Mouse (Mus musculus) T-helper 1 cell (primary cell): ENCODE results near the gene Fgfr1op.
"Not testable (repeated sequence)": the region's sequence is repeated elsewhere in the genome, so short reads cannot be mapped to it uniquely, and the experiment has no call there.

ENCODE experiments used
- in situ Hi-C: fragments of 300-600 bp; cut with MboI, MseI; formaldehyde crosslinking; loops from one replicate; pipeline ENCODE4 v1.15.1; 2025; ENCODE audit warnings: high pct_unique_total_duplicates

Gene Fgfr1op

GRCm38 (mm10) chr17:8164701-8165607 is at the start of gene Fgfr1op:
Fgfr1op (plus strand) TSS chr17:8165501.
- in situ Hi-C loops, result loop anchor here (5.0 to 25.0 kb wide), 2 partner anchors 303 to 1203 kb away; partner anchors contain the start of gene Tagap1

DNA sequence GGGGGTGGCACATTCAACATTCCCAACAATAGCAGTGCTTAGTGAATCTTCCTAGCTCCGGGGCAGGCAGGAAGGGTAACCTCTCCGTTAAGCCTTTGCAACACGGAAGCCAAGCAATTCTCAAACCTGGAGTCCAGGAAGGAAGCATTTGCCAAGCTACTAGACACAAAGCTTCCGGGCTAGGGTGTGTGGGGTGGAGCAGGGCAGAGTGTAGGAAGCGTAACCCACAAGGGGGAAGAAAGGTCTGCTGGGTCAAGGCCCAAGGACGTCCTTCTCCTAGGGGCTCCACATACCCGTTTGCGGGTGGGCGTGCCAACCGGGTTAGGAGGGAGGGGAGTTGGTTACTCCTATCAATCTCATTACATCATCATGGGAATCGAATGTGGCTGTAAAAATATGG is 48.9 kb upstream of the Fgfr1op start:
- in situ Hi-C loops, result loop anchor here (5.0 kb wide), 1 partner anchor 1104 kb away; no protein-coding TSS in a partner anchor

GRCm38 (mm10) chr17:8116928-8117327 is 48.4 kb upstream of the Fgfr1op start:
- in situ Hi-C loops, result loop anchor here (5.0 kb wide), 1 partner anchor 1105 kb away; no protein-coding TSS in a partner anchor

DNA sequence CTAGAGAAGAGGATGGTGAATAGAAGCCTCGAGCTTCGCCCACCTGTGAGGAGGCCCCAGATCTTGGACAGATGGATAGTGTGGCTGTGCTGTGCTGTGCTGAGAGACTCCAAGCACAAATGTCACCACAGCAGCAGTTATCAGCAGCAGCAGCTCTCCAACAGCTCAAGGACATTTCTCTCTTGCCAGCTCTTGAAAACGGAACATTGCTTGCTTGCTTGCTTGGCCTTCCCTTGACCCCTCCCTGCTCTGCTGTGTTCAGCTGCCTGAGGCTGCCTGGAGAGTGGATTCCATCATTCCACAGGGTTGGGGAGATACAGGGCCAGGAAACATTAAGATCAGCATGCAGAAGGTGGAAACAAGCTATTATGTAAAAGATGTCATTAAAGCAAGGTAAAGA is 42.3 kb upstream of the Fgfr1op start:
- in situ Hi-C loops, result not testable (repeated sequence)

DNA sequence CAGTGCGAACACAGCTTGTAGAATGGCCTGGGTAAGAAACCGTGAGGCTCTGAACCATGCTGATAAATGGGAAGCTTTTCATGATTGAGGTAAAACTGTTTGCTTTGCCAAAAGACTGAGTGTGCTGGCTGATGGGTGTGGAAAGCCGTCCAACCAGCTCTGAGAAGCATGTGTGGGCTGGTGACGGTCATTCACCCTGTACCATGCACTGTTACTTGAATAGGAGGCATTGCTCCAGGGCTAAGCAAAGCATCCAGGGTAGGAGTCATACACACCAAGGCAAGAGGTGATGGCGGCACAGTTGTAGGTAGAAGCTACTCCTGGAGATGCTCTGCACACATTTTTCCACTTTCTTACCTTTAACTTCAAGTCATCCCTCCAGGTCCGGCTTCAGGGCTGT is 40.7 kb upstream of the Fgfr1op start:
- in situ Hi-C loops, result not testable (repeated sequence)

DNA sequence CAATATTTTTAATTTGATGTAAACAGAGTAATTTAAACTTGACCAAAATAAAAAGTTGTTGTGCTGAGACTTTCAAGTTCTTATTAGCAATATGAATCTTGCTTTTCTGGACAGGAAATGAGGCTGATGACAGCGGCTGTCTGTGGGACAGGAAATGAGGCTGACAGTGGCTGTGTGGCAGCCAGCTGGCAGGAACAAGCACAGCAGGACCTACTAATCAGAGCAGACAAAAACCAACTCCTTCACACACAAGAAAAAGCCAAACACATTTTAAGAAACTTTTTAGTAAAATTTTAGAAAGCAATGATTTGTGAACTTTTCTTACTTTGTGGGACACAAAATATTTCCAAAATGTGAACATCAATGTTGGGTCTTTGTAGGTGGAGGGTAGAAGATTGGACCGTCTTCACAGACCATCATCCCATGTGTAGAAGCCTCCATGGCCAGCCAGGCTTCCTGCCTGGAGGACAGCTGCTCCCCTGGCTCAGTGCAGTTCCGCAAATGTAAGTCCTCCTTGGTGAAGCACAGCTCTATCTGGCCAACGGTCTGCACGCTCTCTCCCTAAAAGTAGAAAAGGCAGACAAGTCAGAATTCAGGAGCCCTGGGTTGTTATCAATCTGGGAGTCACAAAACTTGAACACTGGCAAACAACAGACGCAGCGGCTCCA is 36.8 kb upstream of the Fgfr1op start:
- in situ Hi-C loops, result not testable (repeated sequence)

- in situ Hi-C loops, result not testable (repeated sequence)
Observed at GRCm38 (mm10) chr17:8129578-8129977, 35.7 kb upstream of the Fgfr1op start.

- in situ Hi-C loops, result loop anchor here (5.0 kb wide), 1 partner anchor 1134 kb away; no protein-coding TSS in a partner anchor
Observed at GRCm38 (mm10) chr17:8130849-8131248, 34.5 kb upstream of the Fgfr1op start.

GRCm38 (mm10) chr17:8138116-8138515 is 27.2 kb upstream of the Fgfr1op start:
- in situ Hi-C loops, result not testable (repeated sequence)

DNA sequence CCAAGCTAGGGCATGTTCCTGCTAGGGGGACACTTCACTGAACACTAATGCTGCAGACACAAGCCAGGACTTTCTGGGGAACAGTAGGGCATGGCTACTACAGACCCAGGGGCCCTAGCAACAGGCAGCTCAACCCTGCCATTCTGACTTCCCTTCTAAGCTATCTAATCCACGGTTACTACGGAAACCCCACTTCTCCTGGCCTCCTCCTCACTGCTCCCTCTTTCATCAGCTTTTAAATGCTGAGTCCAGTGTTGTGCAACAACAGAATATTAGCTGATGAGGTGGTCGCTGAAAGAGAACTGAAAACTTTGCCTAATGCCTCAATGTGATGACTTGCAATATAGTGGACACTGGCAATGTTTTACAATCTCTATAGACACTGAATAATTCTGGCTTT is 25.1 kb upstream of the Fgfr1op start:
- in situ Hi-C loops, result not testable (repeated sequence)

GRCm38 (mm10) chr17:8143802-8144673 is 21.3 kb upstream of the Fgfr1op start:
- in situ Hi-C loops, result not testable (repeated sequence)

- in situ Hi-C loops, result not testable (repeated sequence)
Observed at GRCm38 (mm10) chr17:8146931-8147330, 18.4 kb upstream of the Fgfr1op start.

DNA sequence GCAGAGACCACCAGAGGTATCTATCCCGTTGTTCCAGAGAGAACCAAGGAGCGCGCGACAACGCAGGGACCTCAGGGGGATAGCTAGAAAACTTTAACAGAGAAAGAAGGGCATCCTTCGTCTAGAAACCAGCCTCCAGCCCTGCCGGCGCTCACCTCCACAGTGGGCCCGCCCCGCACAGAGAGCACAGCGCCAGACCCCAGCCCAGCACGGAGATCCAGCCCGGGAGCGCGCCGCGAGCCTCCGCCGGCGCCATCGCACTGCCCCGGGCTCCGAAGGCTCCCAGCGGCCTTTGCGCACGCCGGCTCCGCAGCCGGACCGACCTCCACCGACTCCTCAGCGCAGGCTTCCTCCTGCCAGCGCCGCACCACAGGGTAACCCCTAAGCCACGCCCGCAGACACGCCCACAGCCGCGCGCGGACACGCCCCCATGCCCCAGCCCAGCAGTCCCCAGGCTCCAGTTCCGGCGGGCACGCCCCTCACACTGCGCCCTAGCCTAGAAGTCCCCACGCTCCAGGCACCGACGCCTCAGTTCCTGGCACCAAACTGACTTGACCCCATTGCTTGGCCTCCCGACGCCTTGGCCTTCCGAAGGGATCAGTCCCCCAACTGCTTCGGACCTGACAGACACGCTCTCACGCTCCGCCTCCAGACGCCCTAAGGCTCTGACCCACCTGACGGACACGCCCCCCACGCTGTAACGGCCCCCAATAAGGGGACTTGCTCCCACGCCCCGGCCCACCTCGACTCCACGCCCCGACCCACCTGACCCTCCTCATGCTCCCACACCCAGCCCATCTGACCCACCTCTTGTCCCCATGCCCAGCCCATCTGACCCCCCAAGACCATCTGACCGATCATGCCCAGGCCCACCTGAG is 17.6 kb upstream of the Fgfr1op start, which contains the start of the genes Gm49673 and Rnaset2a:
Gm49673 (minus strand) TSS at position 350 of the 878 bp plus-strand sequence.
Rnaset2a (minus strand) TSS at position 659 of the 878 bp plus-strand sequence.
- in situ Hi-C loops, result not testable (repeated sequence)

DNA sequence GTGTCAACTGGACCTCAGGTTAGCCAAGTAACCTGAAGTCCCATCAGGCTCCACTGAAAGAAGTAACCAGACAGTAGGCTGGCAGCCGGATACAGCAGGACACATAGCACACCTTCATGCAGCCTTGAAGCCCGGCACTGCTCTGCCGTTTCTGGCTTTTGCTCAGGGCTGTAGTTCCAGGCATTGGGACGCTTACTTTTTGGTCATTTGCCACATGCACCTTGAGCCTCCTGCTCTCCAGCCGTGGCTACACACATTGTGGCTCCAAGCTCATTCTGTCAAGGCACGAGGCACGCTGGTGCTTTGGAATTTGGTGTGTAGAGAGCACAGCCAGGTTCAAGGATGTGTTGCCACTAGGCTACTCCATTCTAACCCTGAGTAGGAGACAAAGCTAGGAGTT is 10.3 kb upstream of the Fgfr1op start:
- in situ Hi-C loops, result loop anchor here (25.0 kb wide), 1 partner anchor 293 kb away; no protein-coding TSS in a partner anchor

GRCm38 (mm10) chr17:8155982-8156381 is 9.3 kb upstream of the Fgfr1op start:
- in situ Hi-C loops, result loop anchor here (25.0 kb wide), 1 partner anchor 294 kb away; no protein-coding TSS in a partner anchor

GRCm38 (mm10) chr17:8158627-8159026 is 6.7 kb upstream of the Fgfr1op start:
- in situ Hi-C loops, result loop anchor here (25.0 kb wide), 1 partner anchor 296 kb away; no protein-coding TSS in a partner anchor

DNA sequence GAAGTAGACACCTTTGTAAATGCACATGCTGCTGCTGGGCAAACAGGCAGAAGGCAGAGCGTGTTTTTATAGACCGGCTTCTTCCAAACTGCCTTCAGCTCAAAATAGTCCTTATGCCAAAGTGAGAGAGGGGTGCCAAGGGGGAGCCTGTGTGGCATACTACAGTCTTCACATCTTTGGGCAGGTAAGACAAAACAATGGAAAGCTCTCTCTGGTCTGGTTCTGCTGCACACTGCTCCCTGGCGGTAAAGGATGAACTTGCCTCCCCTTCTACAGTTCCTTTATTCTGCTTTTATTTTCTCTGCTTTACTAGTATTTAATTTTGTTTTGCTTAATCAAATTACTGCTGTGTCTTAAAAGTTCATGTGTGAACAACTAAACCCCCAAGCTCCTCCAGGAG is 4.3 kb upstream of the Fgfr1op start:
- in situ Hi-C loops, result loop anchor here (5.0 to 25.0 kb wide), 2 partner anchors 299 to 1199 kb away; partner anchors contain the start of gene Tagap1

DNA sequence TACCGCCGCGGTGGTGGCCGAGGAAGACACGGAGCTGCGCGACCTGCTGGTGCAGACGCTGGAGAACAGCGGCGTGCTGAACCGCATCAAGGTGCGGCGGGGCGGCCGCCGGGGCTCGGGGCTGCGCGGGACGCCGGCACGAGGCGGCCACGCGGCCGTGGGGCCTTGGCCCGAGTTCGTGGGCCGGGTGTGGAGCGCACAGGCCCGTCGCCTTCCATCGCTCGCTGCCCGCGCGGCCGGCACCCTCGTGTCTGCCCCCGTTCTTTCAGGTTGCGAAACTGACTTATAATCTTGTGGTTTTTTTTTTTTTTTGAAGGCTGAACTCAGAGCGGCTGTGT is 276 bp downstream of the Fgfr1op start:
- in situ Hi-C loops, result loop anchor here (25.0 kb wide), 1 partner anchor 303 kb away; no protein-coding TSS in a partner anchor

GRCm38 (mm10) chr17:8165977-8166376 is 676 bp downstream of the Fgfr1op start:
- in situ Hi-C loops, result loop anchor here (25.0 kb wide), 1 partner anchor 304 kb away; no protein-coding TSS in a partner anchor

GRCm38 (mm10) chr17:8166454-8166853 is 1.2 kb downstream of the Fgfr1op start:
- in situ Hi-C loops, result loop anchor here (25.0 kb wide), 1 partner anchor 304 kb away; no protein-coding TSS in a partner anchor
